Mouse (Mus musculus) cerebellum, adult 2 months (tissue): ENCODE results near the gene Upk3bl. TPM values are rescaled to one million over a fixed set of nuclear protein-coding genes. Genes with fewer than 3 reads are reported as not detected.
"Not testable (repeated sequence)": the region's sequence is repeated elsewhere in the genome, so short reads cannot be mapped to it uniquely, and the experiment has no call there.

ENCODE experiments used
- DNase-seq, 2 experiments: peaks; one replicate each; pipeline ENCODE4 v3.0.0; 2021
- H3K27ac ChIP-seq: fragments of 200-500 bp; 2 replicates; pipeline ENCODE4 v1.5.1; 2012; ENCODE audit warnings: low read length, control low read depth, inconsistent platforms; ENCODE audit not compliant: insufficient read depth
- H3K27me3 ChIP-seq: fragments of 200-500 bp; 2 replicates; pipeline ENCODE4 v1.6.1; 2012; ENCODE audit warnings: inconsistent platforms, mild to moderate bottlenecking, low read length, moderate library complexity; ENCODE audit not compliant: control insufficient read depth, insufficient read depth
- H3K4me1 ChIP-seq: fragments of 200-500 bp; 2 replicates; pipeline ENCODE4 v1.6.1; 2011; ENCODE audit warnings: low read length; ENCODE audit not compliant: control insufficient read depth, insufficient read depth
- H3K4me3 ChIP-seq: fragments of 200-500 bp; replicated peaks from 2 replicates; pipeline ENCODE3; 2011; ENCODE audit warnings: mild to moderate bottlenecking, low read depth, low read length, control low read depth; ENCODE audit not compliant: insufficient read depth
- CTCF ChIP-seq: fragments of 200-500 bp; IDR thresholded peaks from 2 replicates; pipeline ENCODE4 v1.5.1; 2011; ENCODE audit warnings: low read depth, mild to moderate bottlenecking, control low read depth, low read length, moderate library complexity, borderline replicate concordance; ENCODE audit not compliant: insufficient read depth
- POLR2A ChIP-seq: fragments of 200-500 bp; IDR thresholded peaks from 2 replicates; pipeline ENCODE4 v1.6.1; 2011; ENCODE audit warnings: low read length, control low read depth, borderline replicate concordance; ENCODE audit not compliant: insufficient read depth
- WGBS: fragments of 180-500 bp; shearing (Covaris S2); methylation state at CpG from one replicate; pipeline ENCODE4 v1.1.7; 2018; 5-methylcytosine and 5-hydroxymethylcytosine counted together
- polyA plus RNA-seq: library from polyadenylated mRNA; depleted of rRNA; stranded (reverse); fragments of >200 nt; gene quantifications from 2 replicates; pipeline ENCODE4 v1.2.3, GENCODE M21; 2012

Gene Upk3bl
- polyA plus RNA-seq, 1 experiment: 1.1 TPM

GRCm38 (mm10) chr5:136049926-136050325 is 4.4 kb upstream of the Upk3bl start:
- no peak for TF ChIP-seq CTCF
- no peak for TF ChIP-seq POLR2A

DNA sequence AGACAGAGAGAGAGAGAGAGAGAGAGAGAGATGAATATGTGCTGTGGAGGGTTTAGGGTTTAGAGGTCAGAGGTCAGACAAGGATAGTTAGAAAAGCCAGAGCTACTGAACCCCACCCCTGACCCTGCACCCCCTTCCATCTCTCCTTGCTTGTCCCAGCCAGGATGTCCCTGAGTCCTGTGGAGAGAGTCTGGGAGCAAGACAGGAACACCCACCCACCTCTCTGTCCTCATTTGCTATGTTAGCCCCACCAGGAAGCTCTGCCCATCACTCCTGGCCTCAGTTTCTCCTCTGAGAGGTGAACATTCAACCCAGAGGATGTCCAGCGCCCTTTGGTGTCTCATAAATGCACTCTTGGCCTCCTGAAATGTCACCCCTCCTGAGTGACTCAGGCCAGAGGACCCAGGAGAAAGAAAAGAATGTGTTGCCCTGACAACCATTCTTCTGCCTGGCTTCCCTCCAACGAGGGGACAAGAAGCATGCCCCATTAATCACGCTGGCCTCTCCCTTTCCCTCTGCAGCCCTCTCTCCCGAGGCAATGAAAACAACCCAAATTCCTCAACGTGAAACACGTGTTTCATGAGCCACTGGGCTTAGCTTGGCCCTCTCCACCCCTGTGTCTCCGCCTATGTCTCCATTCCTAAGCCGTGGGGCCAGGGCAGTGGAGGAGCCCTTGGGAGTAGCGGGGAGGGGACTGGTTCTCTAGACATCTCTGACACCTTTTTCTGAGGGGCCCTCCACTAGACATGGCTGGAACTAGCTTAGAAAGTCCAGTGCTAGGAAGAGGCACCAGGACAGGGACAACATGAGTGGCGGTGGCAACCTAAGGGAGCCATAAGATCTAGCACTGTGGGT is 2.8 kb upstream of the Upk3bl start:
- H3K27me3 ChIP-seq: no peaks in the 10 kb centered on the region
- no peaks in the 10 kb centered on the region for H3K4me1 ChIP-seq
- no peak for TF ChIP-seq CTCF
- no peak for TF ChIP-seq POLR2A
- no peak overlapping the region for H3K27ac ChIP-seq
- 22% methylated on average over 10 of the region's 10 CpGs for WGBS
- H3K4me3 ChIP-seq: no peak overlapping the region
- DNase-seq: peak in 1 of 2 experiments; percentile 22

More at GRCm38 (mm10) chr5:136049926-136050325, 4.4 kb upstream of the Upk3bl start:
- H3K4me1 ChIP-seq: no peaks in the 10 kb centered on the region
- no peak overlapping the region for H3K27ac ChIP-seq
- H3K27me3 ChIP-seq: no peaks in the 10 kb centered on the region
- 84% methylated on average over 6 of the region's 6 CpGs for WGBS
- H3K4me3 ChIP-seq: no peak overlapping the region
- no peak for DNase-seq

DNA sequence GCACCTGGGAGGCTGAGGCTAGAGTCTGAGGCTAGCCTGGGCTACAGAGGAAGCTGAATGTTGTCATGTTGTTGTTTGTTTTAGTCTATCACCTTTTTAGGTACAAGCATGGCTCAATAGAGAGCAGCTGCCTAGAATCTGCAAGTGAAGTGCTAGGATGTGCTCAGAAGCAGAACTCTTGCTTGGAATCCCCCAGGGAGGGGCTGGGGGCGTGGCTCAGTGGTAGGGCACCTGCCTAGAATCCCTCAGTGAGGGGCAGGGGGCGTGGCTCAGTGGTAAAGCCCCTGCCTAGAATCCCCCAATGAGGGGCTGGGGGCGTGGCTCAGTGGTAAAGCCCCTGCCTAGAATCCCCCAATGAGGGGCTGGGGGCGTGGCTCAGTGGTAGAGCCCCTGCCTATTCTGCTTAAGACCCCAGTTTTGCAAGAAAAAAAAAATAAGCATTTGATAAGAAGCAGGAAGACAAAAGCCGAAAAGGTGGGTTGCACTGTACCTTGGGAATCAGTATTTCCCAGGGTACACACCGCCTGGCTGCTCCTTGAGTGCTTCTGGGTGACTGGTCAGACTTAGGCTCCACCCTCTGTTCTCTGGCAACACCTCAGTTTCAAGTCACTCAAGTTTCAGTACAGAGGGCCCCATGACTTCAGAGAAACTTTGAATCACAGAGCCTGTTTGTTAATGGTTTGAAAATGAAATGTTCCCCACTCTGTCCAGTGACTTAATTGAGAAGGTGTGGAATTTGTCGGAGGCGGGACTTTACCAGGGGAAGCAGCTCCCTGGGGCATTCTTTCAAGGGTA is 1.2 kb upstream of the Upk3bl start:
- H3K27me3 ChIP-seq: no peaks in the 10 kb centered on the region
- TF ChIP-seq CTCF: no peak
- no peak for TF ChIP-seq POLR2A
- H3K4me1 ChIP-seq: no peaks in the 10 kb centered on the region
- 77% methylated on average over 8 of the region's 8 CpGs for WGBS
- H3K4me3 ChIP-seq: no peak overlapping the region
- DNase-seq: no peak
- no peak overlapping the region for H3K27ac ChIP-seq

DNA sequence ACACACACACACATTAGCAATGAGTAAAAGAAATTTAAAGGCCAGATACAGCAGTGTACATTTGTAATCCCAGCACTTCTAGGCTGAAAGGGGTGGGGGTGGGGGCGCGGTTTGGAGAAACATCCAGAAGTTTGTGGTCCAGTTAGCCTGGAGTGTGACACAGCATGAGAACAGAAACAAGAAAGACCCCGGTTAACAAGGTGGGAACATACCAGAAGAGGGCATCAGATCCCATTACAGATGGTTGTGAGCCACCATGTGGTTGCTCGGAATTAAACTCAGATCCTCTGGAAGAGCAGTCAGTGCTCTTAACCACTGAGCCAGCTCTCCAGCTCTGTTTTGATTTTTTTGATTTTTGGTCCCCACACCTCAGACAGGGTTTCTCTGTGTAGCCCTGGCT is 1.8 kb downstream of the Upk3bl start:
- 37% methylated on average over 4 of the region's 4 CpGs for whole genome bisulfite sequencing
- H3K27me3 ChIP-seq: no peaks in the 10 kb centered on the region
- no peaks in the 10 kb centered on the region for H3K4me1 ChIP-seq
- H3K4me3 ChIP-seq: no peak overlapping the region
- DNase-seq: no peak
- TF ChIP-seq CTCF (no peak), POLR2A (no peak)
- no peak overlapping the region for H3K27ac ChIP-seq

- no peak for TF ChIP-seq CTCF
- Histone ChIP-seq H3K4me3 (no peak overlapping the region), H3K27me3 (no peaks in the 10 kb centered on the region), H3K27ac (no peak overlapping the region), H3K4me1 (no peaks in the 10 kb centered on the region)
- 13% methylated on average over 8 of the region's 8 CpGs for WGBS
- DNase-seq: no peak
Observed at GRCm38 (mm10) chr5:136057085-136057484, 2.8 kb downstream of the Upk3bl start.

- WGBS: 12% methylated on average over 12 of the region's 12 CpGs
- no peaks in the 10 kb centered on the region for H3K27me3 ChIP-seq
- H3K4me3 ChIP-seq: no peak overlapping the region
- no peaks in the 10 kb centered on the region for H3K4me1 ChIP-seq
- TF ChIP-seq CTCF (peak; percentile 82), POLR2A (no peak)
- peak; percentile 49 to 71 for DNase-seq
- H3K27ac ChIP-seq: no peak overlapping the region
Observed at GRCm38 (mm10) chr5:136061567-136061966, 7.3 kb downstream of the Upk3bl start.

DNA sequence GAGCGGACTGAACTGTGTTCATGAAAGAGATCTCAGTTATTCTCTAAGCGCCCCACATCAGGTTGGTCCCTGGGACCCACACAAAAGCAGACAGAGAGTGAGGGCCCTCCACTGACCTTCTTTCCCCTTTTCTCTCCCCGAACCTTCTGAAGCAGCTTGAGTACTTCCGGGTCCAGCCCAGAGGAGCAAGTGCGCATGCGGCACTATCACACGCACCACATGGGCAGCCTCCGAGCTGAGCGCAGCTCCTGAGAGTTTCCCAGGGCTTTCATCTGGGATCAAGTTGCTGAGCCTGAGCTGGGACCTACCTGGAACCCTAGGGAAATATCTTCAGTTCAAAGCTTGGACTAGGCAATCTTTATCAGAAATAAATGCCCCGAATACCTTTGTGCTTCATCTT is 9.6 kb downstream of the Upk3bl start:
- H3K4me3 ChIP-seq: no peak overlapping the region
- TF ChIP-seq POLR2A (no peak), CTCF (no peak)
- 90% methylated on average over 10 of the region's 10 CpGs for WGBS
- H3K27ac ChIP-seq: no peak overlapping the region
- H3K4me1 ChIP-seq: no peaks in the 10 kb centered on the region
- DNase-seq: no peak
- no peaks in the 10 kb centered on the region for H3K27me3 ChIP-seq

GRCm38 (mm10) chr5:136066404-136067148 is 12.3 kb downstream of the Upk3bl start:
- 42% methylated on average over 11 of the region's 11 CpGs for WGBS
- not testable (repeated sequence) for H3K27ac ChIP-seq, DNase-seq, H3K27me3 ChIP-seq, H3K4me1 ChIP-seq, H3K4me3 ChIP-seq
